ENCODE assay signal across 8 mouse cellular contexts in the genomic region with DNA sequence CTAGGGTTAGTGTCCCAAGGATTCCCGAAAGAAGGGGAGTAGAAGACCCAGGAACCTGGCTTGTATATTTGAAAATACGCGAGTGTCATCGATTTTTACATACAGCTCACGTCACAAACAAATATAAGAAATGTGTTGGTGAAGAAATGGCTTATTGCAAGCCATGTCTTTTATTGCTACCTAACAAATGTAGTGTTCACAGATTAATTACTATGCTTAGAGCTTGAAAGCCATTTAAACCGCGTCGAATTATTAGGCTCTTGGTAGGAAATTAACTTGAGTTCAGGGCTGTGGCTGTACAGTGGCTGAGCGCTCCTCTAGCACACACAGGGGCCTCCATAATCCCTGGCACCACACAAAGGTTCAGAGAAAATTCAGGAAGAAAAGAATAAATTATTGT. TPM values are rescaled to one million over a fixed set of nuclear protein-coding genes. Genes with fewer than 3 reads are reported as not detected.
DNase-seq lines count a peak whose midpoint lies in the region; ATAC-seq and TF ChIP-seq lines count a peak whose summit lies in the region.

No protein-coding gene starts in this region.

- no peaks in the 10 kb centered on the region for H3K9me3 ChIP-seq in embryonic facial prominence, embryonic 14.5 days (ENCODE audit: control insufficient read depth, low read length)
- no peaks in the 10 kb centered on the region for H3K9me3 ChIP-seq in hindbrain, embryonic 16.5 days (ENCODE audit: control insufficient read depth, low read length)
- no peaks in the 10 kb centered on the region for H3K9me3 ChIP-seq in midbrain, postnatal 0 days (ENCODE audit: low read length)

- TF ChIP-seq CTCF in liver, adult 2 months (IDR thresholded peaks at IDR 0.05; ENCODE audit: low read depth, low read length) = no peak
- TF ChIP-seq CTCF in midbrain, postnatal 0 days (IDR thresholded peaks at IDR 0.05) = no peak

- H3K4me3 ChIP-seq in liver, adult 2 months (ENCODE audit: insufficient read depth, low read depth, low read length) = peak overlapping the region; percentile 59
- H3K4me3 ChIP-seq in embryonic facial prominence, embryonic 14.5 days (ENCODE audit: low read depth, low read length) = peak overlapping the region; percentile 100
- peak overlapping the region; percentile 64 for H3K4me3 ChIP-seq in hindbrain, embryonic 16.5 days (ENCODE audit: low read length)
- peak overlapping the region; percentile 97 for H3K4me3 ChIP-seq in midbrain, postnatal 0 days (ENCODE audit: low read depth, low read length)

- WGBS in liver, adult 2 months = 11% methylated on average over 9 of the region's 9 CpGs
- 17% methylated on average over 9 of the region's 9 CpGs for WGBS in embryonic facial prominence, embryonic 14.5 days
- WGBS in hindbrain, embryonic 16.5 days = 11% methylated on average over 9 of the region's 9 CpGs
- 10% methylated on average over 9 of the region's 9 CpGs for WGBS in midbrain, postnatal 0 days

- no peak for DNase-seq in liver, adult 2 months (ENCODE audit: extremely low read depth, low read depth, low spot score)
- DNase-seq in liver = no peak
- no peak for DNase-seq in embryonic facial prominence, embryonic 14.5 days (ENCODE audit: low spot score)
- no peak for DNase-seq in midbrain, postnatal 0 days (ENCODE audit: low spot score)
- no peak for DNase-seq in layer of hippocampus, postnatal 36 days
- no peak for DNase-seq in cerebellum, adult 11-12 months
- DNase-seq in cerebellum, adult 9-10 months = no peak

- TF ChIP-seq POLR2A in liver, adult 2 months (IDR thresholded peaks at IDR 0.05; ENCODE audit: extremely low read depth, insufficient read depth, low read length) = no peak

- ATAC-seq in embryonic facial prominence, embryonic 14.5 days (ENCODE audit: low read depth) = no peak
- peak; percentile 32 for ATAC-seq in hindbrain, embryonic 16.5 days
- no peak for ATAC-seq in midbrain, postnatal 0 days (ENCODE audit: low FRiP score)

- peak overlapping the region; percentile 73; the same call in 1 of the 2 replicates for H3K9ac ChIP-seq in liver, adult 2 months (ENCODE audit: low read depth, low read length)
- peak overlapping the region; percentile 100 for H3K9ac ChIP-seq in embryonic facial prominence, embryonic 14.5 days (ENCODE audit: low read depth, low read length)
- H3K9ac ChIP-seq in hindbrain, embryonic 16.5 days (ENCODE audit: low read depth, low read length) = peak overlapping the region; percentile 84
- H3K9ac ChIP-seq in midbrain, postnatal 0 days (replicated peaks; ENCODE audit: low read length, poor library complexity, severe bottlenecking) = peak overlapping the region; percentile 100

- peak overlapping the region; percentile 82 for H3K4me2 ChIP-seq in embryonic facial prominence, embryonic 14.5 days (ENCODE audit: low read depth, low read length)
- H3K4me2 ChIP-seq in hindbrain, embryonic 16.5 days (ENCODE audit: low read length) = peak overlapping the region; percentile 77
- peak overlapping the region; percentile 73 for H3K4me2 ChIP-seq in midbrain, postnatal 0 days (ENCODE audit: low read depth, low read length, poor library complexity, severe bottlenecking)

- H3K27ac ChIP-seq in liver, adult 2 months (replicated peaks; ENCODE audit: insufficient read depth, low read depth, low read length) = peak overlapping the region; percentile 86
- peak overlapping the region; percentile 96 for H3K27ac ChIP-seq in embryonic facial prominence, embryonic 14.5 days (replicated peaks; ENCODE audit: low read depth, low read length)
- H3K27ac ChIP-seq in hindbrain, embryonic 16.5 days (ENCODE audit: low read depth, low read length) = peak overlapping the region; percentile 98
- peak overlapping the region; percentile 98 for H3K27ac ChIP-seq in midbrain, postnatal 0 days (ENCODE audit: low read depth, low read length)

- peaks cover 11% of the 10 kb centered on the region for H3K79me2 ChIP-seq in liver, adult 2 months (ENCODE audit: control insufficient read depth, insufficient read depth, low read length)

- peaks cover 10% of the 10 kb centered on the region for H3K4me1 ChIP-seq in liver, adult 2 months (ENCODE audit: control insufficient read depth, insufficient read depth, low read length)
- H3K4me1 ChIP-seq in embryonic facial prominence, embryonic 14.5 days (ENCODE audit: control insufficient read depth, insufficient read depth, low read length) = peaks cover 11% of the 10 kb centered on the region
- peaks cover 19% of the 10 kb centered on the region for H3K4me1 ChIP-seq in hindbrain, embryonic 16.5 days (ENCODE audit: control insufficient read depth, insufficient read depth, low read depth, low read length)
- H3K4me1 ChIP-seq in midbrain, postnatal 0 days (ENCODE audit: insufficient read depth, low read length) = peaks cover 3% of the 10 kb centered on the region; the same call in 1 of the 2 replicates

- H3K36me3 ChIP-seq in liver, adult 2 months (ENCODE audit: control insufficient read depth, insufficient read depth, low read length) = no peaks in the 10 kb centered on the region
- no peaks in the 10 kb centered on the region for H3K36me3 ChIP-seq in embryonic facial prominence, embryonic 14.5 days (ENCODE audit: control insufficient read depth, insufficient read depth, low read length)
- H3K36me3 ChIP-seq in hindbrain, embryonic 16.5 days (ENCODE audit: control insufficient read depth, insufficient read depth, low read length) = no peaks in the 10 kb centered on the region
- H3K36me3 ChIP-seq in midbrain, postnatal 0 days (ENCODE audit: insufficient read depth, low read length) = no peaks in the 10 kb centered on the region

- H3K27me3 ChIP-seq in liver, adult 2 months (ENCODE audit: control insufficient read depth, insufficient read depth, low read length) = no peaks in the 10 kb centered on the region
- no peaks in the 10 kb centered on the region for H3K27me3 ChIP-seq in embryonic facial prominence, embryonic 14.5 days (replicated peaks; ENCODE audit: control insufficient read depth, insufficient read depth, low read length)
- no peaks in the 10 kb centered on the region for H3K27me3 ChIP-seq in hindbrain, embryonic 16.5 days (replicated peaks; ENCODE audit: control insufficient read depth, insufficient read depth, low read length)
- H3K27me3 ChIP-seq in midbrain, postnatal 0 days (ENCODE audit: insufficient read depth, low read length) = no peaks in the 10 kb centered on the region

RNA-seq across cellular contexts. Expression of gene Eif3a, which starts 0.7 kb away (rescaled TPM):
- total RNA-seq in liver, adult 2 months (2014; rRNA removed) = 57.9 and 65.8 TPM in 2 replicates
- 16.5 and 17.7 TPM in 2 replicates for polyA plus RNA-seq in liver, adult 2 months (2012; rRNA removed)
- 165 and 168 TPM in 2 replicates for polyA plus RNA-seq in embryonic facial prominence, embryonic 14.5 days (2014; fragmentation: Nextera tagmentation; extraction: Ambion mirVana)
- polyA plus RNA-seq in hindbrain, embryonic 16.5 days (2015; fragmentation: Nextera tagmentation; extraction: Ambion mirVana) = 102 and 103 TPM in 2 replicates
- 86.5 and 119 TPM in 2 replicates for total RNA-seq in midbrain, postnatal 0 days (2014; rRNA removed)
- 78.3 and 87.0 TPM in 2 replicates for polyA plus RNA-seq in midbrain, postnatal 0 days (2015; fragmentation: Nextera tagmentation; extraction: Ambion mirVana)
- 100 to 1,000 TPM; 101 to 107 TPM for total RNA-seq in layer of hippocampus, postnatal 36 days (2021)

RNA-seq across cellular contexts. Expression of gene Fam45a, which starts 20.2 kb away (rescaled TPM):
- total RNA-seq in liver, adult 2 months (2014; rRNA removed) = 23.8 and 23.9 TPM in 2 replicates
- 6.4 and 6.5 TPM in 2 replicates for polyA plus RNA-seq in liver, adult 2 months (2012; rRNA removed)
- polyA plus RNA-seq in embryonic facial prominence, embryonic 14.5 days (2014; fragmentation: Nextera tagmentation; extraction: Ambion mirVana) = 40.8 and 46.8 TPM in 2 replicates
- polyA plus RNA-seq in hindbrain, embryonic 16.5 days (2015; fragmentation: Nextera tagmentation; extraction: Ambion mirVana) = 42.4 and 46.8 TPM in 2 replicates
- 39.8 and 47.5 TPM in 2 replicates for total RNA-seq in midbrain, postnatal 0 days (2014; rRNA removed)
- 45.5 and 46.4 TPM in 2 replicates for polyA plus RNA-seq in midbrain, postnatal 0 days (2015; fragmentation: Nextera tagmentation; extraction: Ambion mirVana)
- total RNA-seq in layer of hippocampus, postnatal 36 days (2021) = 10 to 100 TPM; 45.9 to 46.3 TPM

RNA-seq across cellular contexts. Expression of gene Nanos1, which starts 35.4 kb away (rescaled TPM):
- total RNA-seq in liver, adult 2 months (2014; rRNA removed) = 0.09 and 0.27 TPM in 2 replicates
- 0.02 TPM in 1 of 2 replicates, not detected in the other for polyA plus RNA-seq in liver, adult 2 months (2012; rRNA removed)
- polyA plus RNA-seq in embryonic facial prominence, embryonic 14.5 days (2014; fragmentation: Nextera tagmentation; extraction: Ambion mirVana) = 2.1 and 2.4 TPM in 2 replicates
- polyA plus RNA-seq in hindbrain, embryonic 16.5 days (2015; fragmentation: Nextera tagmentation; extraction: Ambion mirVana) = 16.1 and 16.5 TPM in 2 replicates
- total RNA-seq in midbrain, postnatal 0 days (2014; rRNA removed) = 49.3 and 53.1 TPM in 2 replicates
- 19.6 and 20.8 TPM in 2 replicates for polyA plus RNA-seq in midbrain, postnatal 0 days (2015; fragmentation: Nextera tagmentation; extraction: Ambion mirVana)
- total RNA-seq in layer of hippocampus, postnatal 36 days (2021) = 10 to 100 TPM; 17.5 to 17.8 TPM
